28 mouse cellular contexts compared by ENCODE assay signal in genomic region chr6:13169459-13170150, GRCm38 (mm10). TPM values are rescaled to one million over a fixed set of nuclear protein-coding genes. Genes with fewer than 3 reads are reported as not detected.
A peak's percentile ranks its signal among the peaks of the same experiment; 100 is the strongest.
DNase-seq lines count a peak whose midpoint lies in the region; ATAC-seq and TF ChIP-seq lines count a peak whose summit lies in the region.
"Had no signal": no experiment of that assay in that cellular context is flagged by ENCODE, and none has a peak within 500 bp of the region (broad histone marks: within the 10 kb centered on the region; RNA-seq: fewer than 3 reads in every experiment).

No protein-coding gene starts in this region.

- no peaks in the 10 kb centered on the region for H3K4me1 ChIP-seq in limb, embryonic 13.5 days
- H3K4me1 ChIP-seq in forebrain, embryonic 13.5 days, result no peaks in the 10 kb centered on the region
- H3K4me1 ChIP-seq: embryonic facial prominence, embryonic 12.5 days; embryonic facial prominence, embryonic 15.5 days; forebrain, embryonic 15.5 days; heart, embryonic 12.5 days; heart, embryonic 15.5 days; hindbrain, embryonic 10.5 days; hindbrain, embryonic 13.5 days had no signal

- TF ChIP-seq POLR2A in brain, embryonic 14.5 days (IDR thresholded peaks at IDR 0.05; ENCODE audit: borderline replicate concordance, extremely low read depth, insufficient read depth, insufficient read length, poor library complexity, severe bottlenecking), result no peak

- H3K27ac ChIP-seq in limb, embryonic 13.5 days, result no peak overlapping the region
- H3K27ac ChIP-seq in forebrain, embryonic 13.5 days, result no peak overlapping the region
- H3K27ac ChIP-seq: embryonic facial prominence, embryonic 12.5 days; embryonic facial prominence, embryonic 15.5 days; forebrain, embryonic 15.5 days; heart, embryonic 15.5 days; hindbrain, embryonic 10.5 days; hindbrain, embryonic 13.5 days had no signal

- H3K9me3 ChIP-seq in limb, embryonic 13.5 days, result no peaks in the 10 kb centered on the region
- H3K9me3 ChIP-seq in forebrain, embryonic 13.5 days (replicated peaks), result no peaks in the 10 kb centered on the region
- H3K9me3 ChIP-seq: embryonic facial prominence, embryonic 12.5 days; embryonic facial prominence, embryonic 15.5 days; forebrain, embryonic 15.5 days; heart, embryonic 12.5 days; heart, embryonic 15.5 days; hindbrain, embryonic 10.5 days; hindbrain, embryonic 13.5 days had no signal

- 28% methylated on average over 3 of the region's 3 CpGs for WGBS in limb, embryonic 13.5 days
- 63% methylated on average over 3 of the region's 3 CpGs for WGBS in forebrain, embryonic 13.5 days

- no peak for ATAC-seq in cerebellum, adult (ENCODE audit: insufficient number of reproducible peaks, low FRiP score, low TSS enrichment)
- peak; percentile 78; the same call in 1 of the 2 replicates for ATAC-seq in limb, embryonic 13.5 days (ENCODE audit: low FRiP score, low read depth)
- no peak for ATAC-seq in forebrain, embryonic 13.5 days
- ATAC-seq: activated CD4-positive, CD25-positive, alpha-beta regulatory T cell, adult 4 months; CD4-positive, CD25-positive, alpha-beta regulatory T cell, adult 4 months; forebrain, embryonic 15.5 days; hindbrain, embryonic 16.5 days; inflammation-experienced regulatory T-cells, adult 6 months; intestine, embryonic 16.5 days had no signal

- H3K36me3 ChIP-seq in limb, embryonic 13.5 days, result no peaks in the 10 kb centered on the region
- no peaks in the 10 kb centered on the region for H3K36me3 ChIP-seq in forebrain, embryonic 13.5 days (ENCODE audit: poor library complexity, severe bottlenecking)
- H3K36me3 ChIP-seq: embryonic facial prominence, embryonic 12.5 days; embryonic facial prominence, embryonic 15.5 days; forebrain, embryonic 15.5 days; heart, embryonic 12.5 days; heart, embryonic 15.5 days; hindbrain, embryonic 10.5 days; hindbrain, embryonic 13.5 days had no signal

- no peaks in the 10 kb centered on the region for H3K27me3 ChIP-seq in limb, embryonic 13.5 days
- no peaks in the 10 kb centered on the region for H3K27me3 ChIP-seq in forebrain, embryonic 13.5 days
- H3K27me3 ChIP-seq: embryonic facial prominence, embryonic 12.5 days; embryonic facial prominence, embryonic 15.5 days; forebrain, embryonic 15.5 days; heart, embryonic 12.5 days; heart, embryonic 15.5 days; hindbrain, embryonic 13.5 days had no signal

- no peak for TF ChIP-seq CTCF in brain, embryonic 14.5 days (IDR thresholded peaks at IDR 0.05; ENCODE audit: borderline replicate concordance, extremely low read depth, insufficient read depth, insufficient read length)

- no peak overlapping the region for H3K9ac ChIP-seq in limb, embryonic 13.5 days
- H3K9ac ChIP-seq in forebrain, embryonic 13.5 days, result no peak overlapping the region
- H3K9ac ChIP-seq: embryonic facial prominence, embryonic 12.5 days; embryonic facial prominence, embryonic 15.5 days; forebrain, embryonic 15.5 days; heart, embryonic 12.5 days; heart, embryonic 15.5 days; hindbrain, embryonic 13.5 days had no signal

- H3K4me3 ChIP-seq in limb, embryonic 13.5 days, result no peak overlapping the region
- no peak overlapping the region for H3K4me3 ChIP-seq in forebrain, embryonic 13.5 days
- H3K4me3 ChIP-seq: embryonic facial prominence, embryonic 12.5 days; embryonic facial prominence, embryonic 15.5 days; forebrain, embryonic 15.5 days; heart, embryonic 12.5 days; heart, embryonic 15.5 days; hindbrain, embryonic 10.5 days; hindbrain, embryonic 13.5 days had no signal

- DNase-seq in cerebellum, postnatal 10 days, result peak; percentile 9 to 11
- peak; percentile 9 for DNase-seq in brain, embryonic 14.5 days (ENCODE audit: low read depth)
- DNase-seq in thymus, postnatal 36 days, result no peak
- DNase-seq: adrenal gland, adult 8-10 months; adrenal gland, postnatal 25 days; cerebellum, adult 11-12 months; cerebellum, postnatal 25 days; gastrocnemius, postnatal 25 days; heart, adult 18-20 months; heart, postnatal 10 days; heart, postnatal 36 days had no signal

- H3K4me2 ChIP-seq in limb, embryonic 13.5 days (replicated peaks), result no peak overlapping the region
- no peak overlapping the region for H3K4me2 ChIP-seq in forebrain, embryonic 13.5 days
- H3K4me2 ChIP-seq: embryonic facial prominence, embryonic 12.5 days; embryonic facial prominence, embryonic 15.5 days; forebrain, embryonic 15.5 days; heart, embryonic 12.5 days; heart, embryonic 15.5 days; hindbrain, embryonic 13.5 days had no signal

RNA-seq across cellular contexts. Expression of gene Vwde, which starts 55.2 kb away (rescaled TPM):
- polyA plus RNA-seq in brain, embryonic 14.5 days (2012; rRNA removed), result 0.06 and 0.19 TPM in 2 replicates
- 0.11 and 0.39 TPM in 2 replicates for polyA plus RNA-seq in limb, embryonic 13.5 days (2015; fragmentation: Nextera tagmentation; extraction: Ambion mirVana)
- 0.05 TPM in 1 of 2 replicates, not detected in the other for polyA plus RNA-seq in forebrain, embryonic 13.5 days (2015; fragmentation: Nextera tagmentation; extraction: Ambion mirVana)
- polyA plus RNA-seq: forebrain, embryonic 11.5 days; gonadal fat pad, adult 2 months; heart, embryonic 12.5 days; heart, embryonic 15.5 days; intestine, embryonic 16.5 days had no signal

Comparison
In these comparisons a context has a peak if more than half of its experiments do, and no peak if none do; other contexts are left out.
1. DNase-seq: peak in cerebellum, postnatal 10 days (2 of 2) and brain, embryonic 14.5 days (single experiment); none in thymus, postnatal 36 days (0 of 2).